Mouse (Mus musculus): ENCODE data around the gene Etfrf1. TPM values are rescaled to one million over a fixed set of nuclear protein-coding genes. Genes with fewer than 3 reads are reported as not detected.

The Etfrf1 gene
- 23.9 and 24.5 TPM in 2 replicates for polyA plus RNA-seq (2014; fragmentation: Nextera tagmentation; extraction: Ambion mirVana)

DNA sequence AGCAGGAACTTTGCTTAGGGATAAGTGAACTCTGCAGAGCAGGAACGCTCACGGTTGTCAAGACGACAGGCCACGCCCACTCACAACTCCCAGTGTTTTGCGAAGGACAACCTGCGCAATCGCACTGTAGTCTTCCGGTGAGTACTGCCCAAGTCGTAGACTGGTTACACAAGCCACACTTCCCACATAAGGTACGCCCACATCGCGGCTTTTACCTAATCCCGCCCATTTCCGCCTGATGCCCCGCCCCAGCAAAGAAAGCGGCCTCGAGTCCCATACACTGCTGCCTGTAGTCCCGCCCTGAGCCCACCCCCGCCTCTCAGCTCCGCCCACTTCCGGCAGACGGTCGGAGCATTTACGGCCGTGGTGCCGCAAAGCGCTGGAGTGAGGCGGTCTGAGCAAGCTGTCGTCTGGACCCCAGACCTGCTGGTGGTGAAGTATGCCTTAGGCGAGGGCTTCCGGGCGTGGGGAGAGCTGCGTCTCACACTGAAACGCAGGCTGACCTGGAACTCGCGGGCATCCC lies at the start of gene Etfrf1, which contains the start of gene Casc1:
Gene Etfrf1 (plus strand): TSS at position 319 of the 523 bp plus-strand sequence.
Gene Casc1 (minus strand): TSS at position 190 of the 523 bp plus-strand sequence.
- Histone ChIP-seq H3K36me3 (ENCODE audit: insufficient read depth) (peaks cover 5% of the 10 kb centered on the region; the same call in 1 of the 2 replicates), H3K4me2 (peak within 1 kb of the TSS; percentile 68), H3K4me3 (ENCODE audit: low read depth, low read length) (peak within 1 kb of the TSS; percentile 72), H3K27ac (ENCODE audit: low read depth) (peak within 1 kb of the TSS; percentile 98), H3K9me3 (ENCODE audit: low read depth, low read length) (no peaks in the 10 kb centered on the region), H3K9ac (peak within 1 kb of the TSS; percentile 88), H3K4me1 (ENCODE audit: insufficient read depth) (peaks cover 10% of the 10 kb centered on the region), H3K27me3 (ENCODE audit: insufficient read depth, low read length) (no peaks in the 10 kb centered on the region)
- DNase-seq (peak; percentile 100), ATAC-seq (ENCODE audit: insufficient read depth) (peak; percentile 100)
- TF ChIP-seq CTCF (IDR thresholded peaks at IDR 0.05; ENCODE audit: low read depth), result no peak
- WGBS, result under 1% methylated on average over 36 of the region's 36 CpGs

DNA sequence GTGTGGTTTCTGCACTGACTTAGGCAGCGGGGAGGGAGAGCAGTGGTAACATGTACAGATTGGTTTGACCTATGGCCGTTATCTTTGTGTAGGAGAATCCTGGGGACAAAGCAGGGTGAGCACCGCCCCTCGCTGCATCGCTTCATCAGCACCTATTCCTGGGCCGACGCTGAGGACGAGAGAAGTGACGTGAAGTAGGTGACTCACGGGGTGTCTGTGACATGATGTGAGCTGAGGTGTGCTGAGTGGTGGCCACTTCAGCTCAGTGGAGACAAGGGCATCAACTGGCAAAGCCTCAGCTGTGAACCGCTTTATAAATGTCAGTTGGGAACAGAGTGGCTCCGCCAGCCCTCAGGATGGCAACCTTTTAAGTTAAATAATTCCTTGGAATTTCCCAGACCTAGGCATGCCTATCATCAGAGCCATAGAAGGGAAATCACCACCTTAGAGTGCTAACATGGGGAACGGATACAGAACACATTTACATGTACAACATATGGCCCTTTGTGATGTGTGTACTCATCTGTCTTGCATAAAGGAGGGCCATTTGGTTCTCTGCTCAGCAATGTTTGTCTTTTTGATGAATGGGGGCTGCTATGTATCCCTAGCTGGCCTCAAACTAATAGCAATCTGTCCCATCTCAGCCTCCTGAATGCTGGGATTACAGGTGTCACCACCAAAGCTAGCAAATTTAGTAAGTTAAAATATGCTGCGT lies 38.9 kb upstream of the Etfrf1 start:
- ATAC-seq (ENCODE audit: insufficient read depth) (no peak), DNase-seq (no peak)
- H3K9me3 ChIP-seq (ENCODE audit: low read depth, low read length), result no peaks in the 10 kb centered on the region
- H3K27ac ChIP-seq (ENCODE audit: low read depth), result no peak overlapping the region
- TF ChIP-seq CTCF (IDR thresholded peaks at IDR 0.05; ENCODE audit: low read depth), result no peak
- H3K4me2 ChIP-seq, result no peak overlapping the region
- no peak overlapping the region for H3K4me3 ChIP-seq (ENCODE audit: low read depth, low read length)
- 44% methylated on average over 14 of the region's 14 CpGs for WGBS
- no peak overlapping the region for H3K9ac ChIP-seq
- peaks cover 7% of the 10 kb centered on the region for H3K4me1 ChIP-seq (ENCODE audit: insufficient read depth)
- no peaks in the 10 kb centered on the region for H3K36me3 ChIP-seq (ENCODE audit: insufficient read depth)
- H3K27me3 ChIP-seq (ENCODE audit: insufficient read depth, low read length), result 0 out of 2 replicates have a peak, but pooled peaks cover 5% of the 10 kb centered on the region

DNA sequence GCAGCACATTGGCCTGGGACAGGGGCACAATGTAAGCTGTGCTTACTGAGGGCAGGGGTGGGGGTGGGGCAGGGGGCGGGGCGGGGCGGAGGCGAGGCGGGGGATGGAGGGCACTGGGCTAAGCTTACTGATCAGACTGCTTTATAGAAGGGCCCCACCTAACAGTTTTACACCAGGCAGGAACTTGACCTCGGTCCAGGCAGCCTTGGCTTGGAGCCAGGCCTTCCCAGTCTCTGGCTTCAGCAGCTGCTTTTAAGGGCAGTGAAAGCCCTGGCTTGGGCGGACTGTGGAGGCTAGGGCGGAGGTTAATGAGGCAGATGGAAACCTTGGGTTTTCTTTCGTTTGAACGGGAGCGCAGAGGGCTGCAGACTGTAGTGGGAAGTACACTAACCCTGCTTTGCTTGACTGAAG lies 37.1 kb upstream of the Etfrf1 start:
- H3K9ac ChIP-seq, result no peak overlapping the region

DNA sequence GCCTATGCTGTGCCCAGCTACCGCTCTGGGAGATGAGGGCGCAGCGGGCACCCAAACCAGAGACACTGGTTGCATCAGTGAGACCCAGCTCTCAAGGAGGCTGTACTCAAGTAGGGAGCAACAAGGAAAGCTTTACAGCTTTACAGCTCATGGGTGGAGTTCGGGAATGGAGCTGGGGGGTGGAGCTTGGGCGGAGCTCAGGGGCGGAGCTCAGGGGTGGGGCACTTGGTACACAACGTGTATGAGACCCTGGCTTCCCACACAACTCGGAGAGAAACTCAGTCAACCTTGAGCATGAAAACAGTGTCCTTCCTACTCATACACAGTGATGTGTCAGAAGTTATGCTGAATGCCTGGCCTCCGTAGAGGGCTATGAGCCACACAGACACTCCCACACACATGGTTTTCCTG lies 35.4 kb upstream of the Etfrf1 start:
- 0 out of 2 replicates have a peak, but pooled peaks cover 5% of the 10 kb centered on the region for H3K27me3 ChIP-seq (ENCODE audit: insufficient read depth, low read length)
- no peak overlapping the region for H3K9ac ChIP-seq
- H3K4me2 ChIP-seq, result no peak overlapping the region
- H3K27ac ChIP-seq (ENCODE audit: low read depth), result no peak overlapping the region
- DNase-seq, result peak; percentile 24
- H3K9me3 ChIP-seq (ENCODE audit: low read depth, low read length), result no peaks in the 10 kb centered on the region
- TF ChIP-seq CTCF (IDR thresholded peaks at IDR 0.05; ENCODE audit: low read depth), result no peak
- peak; percentile 8; the same call in 1 of the 2 replicates for ATAC-seq (ENCODE audit: insufficient read depth)
- no peak overlapping the region for H3K4me3 ChIP-seq (ENCODE audit: low read depth, low read length)
- 38% methylated on average over 9 of the region's 9 CpGs for WGBS
- H3K4me1 ChIP-seq (ENCODE audit: insufficient read depth), result peaks cover 7% of the 10 kb centered on the region
- H3K36me3 ChIP-seq (ENCODE audit: insufficient read depth), result no peaks in the 10 kb centered on the region

More for the DNA sequence above, 37.1 kb upstream of the Etfrf1 start:
- TF ChIP-seq CTCF (IDR thresholded peaks at IDR 0.05; ENCODE audit: low read depth), result no peak
- no peak overlapping the region for H3K4me3 ChIP-seq (ENCODE audit: low read depth, low read length)
- H3K4me1 ChIP-seq (ENCODE audit: insufficient read depth), result peaks cover 7% of the 10 kb centered on the region
- H3K36me3 ChIP-seq (ENCODE audit: insufficient read depth), result no peaks in the 10 kb centered on the region
- ATAC-seq (ENCODE audit: insufficient read depth), result peak; percentile 84
- H3K27me3 ChIP-seq (ENCODE audit: insufficient read depth, low read length), result 0 out of 2 replicates have a peak, but pooled peaks cover 5% of the 10 kb centered on the region
- peak overlapping the region; percentile 44 for H3K4me2 ChIP-seq
- H3K9me3 ChIP-seq (ENCODE audit: low read depth, low read length), result no peaks in the 10 kb centered on the region
- 5% methylated on average over 11 of the region's 11 CpGs for WGBS
- peak; percentile 93 for DNase-seq
- no peak overlapping the region for H3K27ac ChIP-seq (ENCODE audit: low read depth)

DNA sequence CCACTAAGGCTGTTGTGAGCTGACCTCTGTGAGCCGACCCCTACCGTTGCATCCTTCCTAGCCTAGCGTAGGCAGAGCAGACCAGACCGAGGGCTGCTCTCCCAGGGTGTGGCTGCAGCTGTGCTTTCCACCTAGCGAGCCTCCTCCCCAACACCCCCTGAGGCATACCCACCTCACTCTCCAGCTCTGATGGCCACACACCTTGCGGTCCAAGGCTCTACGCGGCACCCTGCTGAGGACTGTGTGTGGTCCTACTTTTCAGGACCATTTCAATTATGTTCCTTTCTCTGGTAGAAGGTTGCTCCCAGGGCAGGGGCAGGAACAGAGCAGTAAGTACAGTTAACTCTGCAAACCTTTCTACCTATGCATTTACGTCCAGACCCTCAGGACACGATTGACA lies 34.5 kb upstream of the Etfrf1 start:
- TF ChIP-seq CTCF (IDR thresholded peaks at IDR 0.05; ENCODE audit: low read depth), result no peak
- WGBS, result 61% methylated on average over 10 of the region's 10 CpGs
- Histone ChIP-seq H3K9me3 (ENCODE audit: low read depth, low read length) (no peaks in the 10 kb centered on the region), H3K27me3 (ENCODE audit: insufficient read depth, low read length) (0 out of 2 replicates have a peak, but pooled peaks cover 5% of the 10 kb centered on the region), H3K4me1 (ENCODE audit: insufficient read depth) (peaks cover 7% of the 10 kb centered on the region), H3K4me3 (ENCODE audit: low read depth, low read length) (no peak overlapping the region), H3K9ac (no peak overlapping the region), H3K4me2 (no peak overlapping the region), H3K36me3 (ENCODE audit: insufficient read depth) (no peaks in the 10 kb centered on the region), H3K27ac (ENCODE audit: low read depth) (no peak overlapping the region)
- ATAC-seq (ENCODE audit: insufficient read depth), result no peak
- DNase-seq, result no peak

DNA sequence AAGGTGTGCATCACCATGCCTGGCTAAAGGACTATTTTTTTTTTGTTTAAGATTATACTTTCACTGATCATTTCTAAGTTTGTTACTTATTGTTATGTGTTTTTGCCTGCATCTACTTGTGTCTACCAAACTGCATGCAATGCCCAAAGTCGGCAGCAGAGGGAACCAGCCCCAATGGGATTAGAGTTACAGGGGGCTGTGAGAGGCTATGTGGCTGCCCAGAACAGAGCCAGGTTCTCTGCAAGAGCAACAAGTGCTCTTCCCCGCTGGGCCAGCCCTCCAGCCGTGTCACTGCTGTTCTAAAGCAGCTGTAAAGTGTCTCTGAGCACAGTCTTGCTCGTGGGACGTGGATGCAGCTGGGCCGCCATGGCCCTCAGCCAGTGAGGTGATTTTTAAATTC lies 31.3 kb upstream of the Etfrf1 start:
- H3K27ac ChIP-seq (ENCODE audit: low read depth), result no peak overlapping the region
- ATAC-seq (ENCODE audit: insufficient read depth) (peak; percentile 36; the same call in 1 of the 2 replicates), DNase-seq (peak; percentile 84)
- no peak overlapping the region for H3K4me3 ChIP-seq (ENCODE audit: low read depth, low read length)
- peak; percentile 81 for TF ChIP-seq CTCF (IDR thresholded peaks at IDR 0.05; ENCODE audit: low read depth)
- no peaks in the 10 kb centered on the region for H3K36me3 ChIP-seq (ENCODE audit: insufficient read depth)
- WGBS, result 25% methylated on average over 6 of the region's 6 CpGs
- H3K4me1 ChIP-seq (ENCODE audit: insufficient read depth), result no peaks in the 10 kb centered on the region
- 0 out of 2 replicates have a peak, but pooled peaks cover 5% of the 10 kb centered on the region for H3K27me3 ChIP-seq (ENCODE audit: insufficient read depth, low read length)
- no peaks in the 10 kb centered on the region for H3K9me3 ChIP-seq (ENCODE audit: low read depth, low read length)
- no peak overlapping the region for H3K4me2 ChIP-seq
- no peak overlapping the region for H3K9ac ChIP-seq

DNA sequence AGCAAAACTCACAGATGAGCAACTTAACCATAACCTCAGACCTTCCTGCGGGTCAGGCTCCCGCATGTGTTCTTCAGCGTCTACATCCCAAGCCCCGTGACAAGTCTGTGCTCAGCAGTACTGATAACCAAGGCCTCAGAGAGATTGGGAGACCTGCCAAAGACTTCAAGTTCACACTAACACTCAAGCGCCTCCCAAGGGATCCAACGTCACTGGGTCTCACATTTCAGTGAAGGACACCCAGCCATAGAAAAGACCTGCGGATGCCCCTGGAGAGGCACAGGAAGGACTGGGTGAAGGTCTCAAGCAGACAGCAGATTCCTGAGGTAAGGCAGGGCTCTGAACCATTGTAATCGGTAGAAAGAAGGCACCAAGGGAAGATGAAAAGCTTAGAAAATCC lies 28.9 kb upstream of the Etfrf1 start:
- no peaks in the 10 kb centered on the region for H3K4me1 ChIP-seq (ENCODE audit: insufficient read depth)
- H3K27ac ChIP-seq (ENCODE audit: low read depth), result no peak overlapping the region
- no peaks in the 10 kb centered on the region for H3K9me3 ChIP-seq (ENCODE audit: low read depth, low read length)
- no peaks in the 10 kb centered on the region for H3K27me3 ChIP-seq (ENCODE audit: insufficient read depth, low read length)
- no peak overlapping the region for H3K4me2 ChIP-seq
- no peak overlapping the region for H3K4me3 ChIP-seq (ENCODE audit: low read depth, low read length)
- TF ChIP-seq CTCF (IDR thresholded peaks at IDR 0.05; ENCODE audit: low read depth), result no peak
- WGBS, result 22% methylated on average over 8 of the region's 8 CpGs
- DNase-seq (peak; percentile 83), ATAC-seq (ENCODE audit: insufficient read depth) (peak; percentile 67)
- no peaks in the 10 kb centered on the region for H3K36me3 ChIP-seq (ENCODE audit: insufficient read depth)
- no peak overlapping the region for H3K9ac ChIP-seq

Data from lung, embryonic 14.5 days (tissue).